Comparison of ENCODE assay signal across 8 mouse cellular contexts in genomic region chr15:79546410-79547288, GRCm38 (mm10). TPM values are rescaled to one million over a fixed set of nuclear protein-coding genes. Genes with fewer than 3 reads are reported as not detected.
A peak's percentile ranks its signal among the peaks of the same experiment; 100 is the strongest.
DNase-seq lines count a peak whose midpoint lies in the region; ATAC-seq and TF ChIP-seq lines count a peak whose summit lies in the region.

Ddx17 (minus strand) TSS chr15:79546741.

- peak; percentile 73 for DNase-seq in MEL-GATA-1-ER (ENCODE audit: extremely low read depth, low read depth)
- peak; percentile 99 for DNase-seq in cerebellum, adult 8-10 months
- DNase-seq in hindbrain, embryonic 10.5 days (ENCODE audit: low spot score) = peak; percentile 99
- peak; percentile 97 for DNase-seq in layer of hippocampus, adult 9-11 months
- DNase-seq in lung, postnatal 0 days (ENCODE audit: low spot score) = peak; percentile 97
- peak; percentile 99 for DNase-seq in ovary, postnatal 14 days (ENCODE audit: low spot score)
- peak; percentile 98 for DNase-seq in thymus, postnatal 14 days

- peaks cover 6% of the 10 kb centered on the region; the same call in 1 of the 2 replicates for H3K27me3 ChIP-seq in hindbrain, embryonic 10.5 days (ENCODE audit: insufficient read depth, poor library complexity, severe bottlenecking)
- no peaks in the 10 kb centered on the region for H3K27me3 ChIP-seq in lung, postnatal 0 days (replicated peaks; ENCODE audit: insufficient read depth, low read length)

- peak within 1 kb of the TSS; percentile 100 for H3K27ac ChIP-seq in hindbrain, embryonic 10.5 days
- peak within 1 kb of the TSS; percentile 100 for H3K27ac ChIP-seq in lung, postnatal 0 days (ENCODE audit: low read length)

- peaks cover 32% of the 10 kb centered on the region for H3K36me3 ChIP-seq in hindbrain, embryonic 10.5 days
- H3K36me3 ChIP-seq in lung, postnatal 0 days (ENCODE audit: insufficient read depth, low read length) = peaks cover 10% of the 10 kb centered on the region

- 2% methylated on average over 84 of the region's 84 CpGs for WGBS in hindbrain, embryonic 10.5 days
- WGBS in lung, postnatal 0 days = 3% methylated on average over 84 of the region's 84 CpGs

- no peak for TF ChIP-seq CTCF in lung, postnatal 0 days (IDR thresholded peaks at IDR 0.05)

- peak; percentile 96 for ATAC-seq in frontal cortex, adult (ENCODE audit: low TSS enrichment)
- ATAC-seq in lung, postnatal 0 days = peak; percentile 97

- H3K9me3 ChIP-seq in hindbrain, embryonic 10.5 days = no peaks in the 10 kb centered on the region
- H3K9me3 ChIP-seq in lung, postnatal 0 days (ENCODE audit: low read length) = no peaks in the 10 kb centered on the region

- H3K4me1 ChIP-seq in hindbrain, embryonic 10.5 days (replicated peaks) = peaks cover 24% of the 10 kb centered on the region
- peaks cover 15% of the 10 kb centered on the region for H3K4me1 ChIP-seq in lung, postnatal 0 days (ENCODE audit: insufficient read depth, low read depth, low read length)

- H3K9ac ChIP-seq in lung, postnatal 0 days (replicated peaks; ENCODE audit: low read depth) = peak within 1 kb of the TSS; percentile 100

- peak within 1 kb of the TSS; percentile 64 for H3K4me2 ChIP-seq in lung, postnatal 0 days (replicated peaks; ENCODE audit: low read depth, low read length)

- TF ChIP-seq EP300 in lung, postnatal 0 days (IDR thresholded peaks at IDR 0.05) = peak; percentile 89; the same call in 1 of the 2 replicates

- H3K4me3 ChIP-seq in hindbrain, embryonic 10.5 days = peak within 1 kb of the TSS; percentile 76
- H3K4me3 ChIP-seq in lung, postnatal 0 days (ENCODE audit: low read depth, low read length) = peak within 1 kb of the TSS; percentile 99

RNA-seq across cellular contexts. Expression of gene Ddx17, which starts in this region (rescaled TPM):
- polyA plus RNA-seq in hindbrain, embryonic 10.5 days (2016; fragmentation: Nextera tagmentation; extraction: Ambion mirVana) = 46.9 and 50.1 TPM in 2 replicates
- polyA plus RNA-seq in lung, postnatal 0 days (2015; fragmentation: Nextera tagmentation; extraction: Ambion mirVana) = 28.3 and 39.6 TPM in 2 replicates

Comparison
In these comparisons a context has a peak if more than half of its experiments do, and no peak if none do; other contexts are left out.
1. Peak in every context shown above with its lines: DNase-seq, ATAC-seq, H3K4me3 ChIP-seq and H3K27ac ChIP-seq.